Mouse (Mus musculus) small intestine, adult 2 months (tissue): ENCODE results near the gene Ntm. TPM values are rescaled to one million over a fixed set of nuclear protein-coding genes. Genes with fewer than 3 reads are reported as not detected.

Source experiments
- H3K27ac ChIP-seq: fragments of 200-500 bp; 2 replicates; pipeline ENCODE4 v1.5.1; 2012; ENCODE audit warnings: low read depth, low read length, control low read depth, inconsistent platforms; ENCODE audit not compliant: insufficient read depth
- H3K27me3 ChIP-seq: fragments of 200-500 bp; 2 replicates; pipeline ENCODE4 v1.6.1; 2012; ENCODE audit warnings: mild to moderate bottlenecking, moderate library complexity, low read length, inconsistent platforms; ENCODE audit not compliant: control insufficient read depth, insufficient read depth
- H3K36me3 ChIP-seq: fragments of 200-500 bp; 2 replicates; pipeline ENCODE4 v1.6.1; 2012; ENCODE audit warnings: mild to moderate bottlenecking, low read length, control low read depth, inconsistent platforms; ENCODE audit not compliant: control insufficient read depth, insufficient read depth
- H3K4me1 ChIP-seq: fragments of 200-500 bp; 2 replicates; pipeline ENCODE4 v1.6.1; 2012; ENCODE audit warnings: low read length, inconsistent platforms, mixed read lengths; ENCODE audit not compliant: control insufficient read depth, insufficient read depth, insufficient read length
- H3K4me3 ChIP-seq: fragments of 200-500 bp; 2 replicates; pipeline ENCODE4 v1.5.1; 2012; ENCODE audit warnings: low read depth, mild to moderate bottlenecking, control low read depth, inconsistent platforms, low read length, moderate library complexity
- CTCF ChIP-seq: fragments of 200-500 bp; IDR thresholded peaks from 2 replicates; pipeline ENCODE4 v1.5.1; 2012; ENCODE audit warnings: low read depth, mild to moderate bottlenecking, control low read depth, inconsistent platforms, low read length, moderate library complexity, mixed read lengths; ENCODE audit not compliant: insufficient replicate concordance, insufficient read length; ENCODE audit errors: extremely low read depth
- POLR2A ChIP-seq: fragments of 200-500 bp; IDR thresholded peaks from 2 replicates; pipeline ENCODE4 v1.6.1; 2012; ENCODE audit warnings: low read depth, mild to moderate bottlenecking, control low read depth, inconsistent platforms, low read length, moderate library complexity
- WGBS: fragments of 180-500 bp; shearing (Covaris S2); methylation state at CpG from one replicate; pipeline ENCODE4 v1.1.7; 2018; 5-methylcytosine and 5-hydroxymethylcytosine counted together
- polyA plus RNA-seq: library from polyadenylated mRNA; depleted of rRNA; stranded (reverse); fragments of >200 nt; gene quantifications from 2 replicates; pipeline ENCODE4 v1.2.3, GENCODE M21; 2012

Gene Ntm
- polyA plus RNA-seq, 1 experiment = 0.10 TPM

GRCm38 (mm10) chr9:29763338-29763737 lies 199.6 kb downstream of the Ntm start:
- no peak overlapping the region for H3K4me3 ChIP-seq
- WGBS = 75% methylated on average over 4 of the region's 4 CpGs
- no peak overlapping the region for H3K27ac ChIP-seq
- H3K4me1 ChIP-seq = no peaks in the 10 kb centered on the region
- TF ChIP-seq POLR2A = no peak
- TF ChIP-seq CTCF = no peak
- H3K27me3 ChIP-seq = no peaks in the 10 kb centered on the region
- no peaks in the 10 kb centered on the region for H3K36me3 ChIP-seq

GRCm38 (mm10) chr9:29761952-29762586 lies 200.9 kb downstream of the Ntm start:
- H3K4me1 ChIP-seq = no peaks in the 10 kb centered on the region
- WGBS = 65% methylated on average over 8 of the region's 8 CpGs
- H3K36me3 ChIP-seq = no peaks in the 10 kb centered on the region
- H3K27me3 ChIP-seq = no peaks in the 10 kb centered on the region
- no peak overlapping the region for H3K4me3 ChIP-seq
- TF ChIP-seq CTCF (no peak), POLR2A (no peak)
- H3K27ac ChIP-seq = no peak overlapping the region

DNA sequence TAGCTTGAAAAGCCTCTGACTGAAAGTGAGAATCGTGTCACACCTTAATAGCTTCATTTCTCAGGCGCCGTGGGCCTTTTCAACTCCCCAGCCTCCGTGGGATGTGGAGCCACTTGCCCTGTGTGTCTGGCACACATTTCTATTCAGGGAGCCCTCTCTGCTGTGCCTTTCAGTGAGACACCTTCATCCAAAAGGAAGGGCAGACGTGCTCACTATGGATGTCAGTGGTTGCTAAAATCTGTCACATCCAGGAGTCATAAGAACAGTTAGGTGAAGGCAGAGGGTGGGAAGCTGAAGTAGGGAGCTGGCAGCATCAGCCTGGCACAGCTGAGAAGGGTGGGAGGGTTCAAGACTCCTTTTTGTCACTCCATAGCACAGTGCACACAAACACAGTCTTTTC lies 201.4 kb downstream of the Ntm start:
- WGBS = 85% methylated on average over 5 of the region's 5 CpGs
- Histone ChIP-seq H3K4me3 (no peak overlapping the region), H3K36me3 (no peaks in the 10 kb centered on the region), H3K27ac (no peak overlapping the region), H3K27me3 (no peaks in the 10 kb centered on the region), H3K4me1 (no peaks in the 10 kb centered on the region)
- no peak for TF ChIP-seq CTCF
- no peak for TF ChIP-seq POLR2A

DNA sequence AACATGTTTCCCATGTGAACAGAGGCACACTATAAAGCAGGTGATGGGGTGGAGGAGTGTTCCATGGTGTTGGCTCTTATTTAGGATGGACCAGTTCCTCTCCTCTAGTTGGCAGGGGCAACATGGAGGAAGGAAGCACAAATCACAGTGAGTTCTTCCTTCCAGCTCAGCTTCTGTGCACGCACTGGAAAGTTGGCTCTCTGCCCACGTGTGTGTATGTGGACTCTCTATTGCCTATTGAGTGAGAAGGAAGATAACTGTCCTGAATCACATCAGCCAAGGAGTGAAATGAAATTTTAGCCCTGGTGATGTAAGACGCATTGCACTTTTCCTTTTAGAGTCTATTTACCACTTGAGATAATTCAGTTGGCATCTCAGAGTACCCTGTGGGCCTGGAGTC lies 203.0 kb downstream of the Ntm start:
- no peaks in the 10 kb centered on the region for H3K36me3 ChIP-seq
- H3K4me3 ChIP-seq = no peak overlapping the region
- no peak overlapping the region for H3K27ac ChIP-seq
- no peaks in the 10 kb centered on the region for H3K27me3 ChIP-seq
- 59% methylated on average over 3 of the region's 3 CpGs for WGBS
- TF ChIP-seq POLR2A = no peak
- TF ChIP-seq CTCF = no peak
- no peaks in the 10 kb centered on the region for H3K4me1 ChIP-seq

DNA sequence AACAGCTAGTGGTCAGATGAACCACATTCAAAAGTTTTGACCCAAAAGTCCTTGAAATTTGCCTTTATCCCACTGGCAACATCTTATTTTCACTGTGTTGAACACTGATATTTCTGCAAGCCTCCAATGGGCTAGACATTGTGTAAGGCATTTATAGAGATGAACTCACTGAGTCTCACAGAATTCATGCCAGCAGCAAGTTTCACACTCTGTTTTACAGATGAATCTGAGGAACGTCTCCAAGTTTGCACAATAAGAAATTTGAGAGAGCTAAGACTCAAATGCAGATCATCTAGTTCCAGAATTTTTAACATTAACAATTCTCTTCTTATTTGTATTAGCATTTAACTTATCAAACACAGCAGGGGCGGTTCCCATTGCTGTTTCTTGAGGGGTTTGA lies 203.9 kb downstream of the Ntm start:
- H3K4me1 ChIP-seq = no peaks in the 10 kb centered on the region
- WGBS = 74% methylated on average over 2 of the region's 2 CpGs
- no peak overlapping the region for H3K27ac ChIP-seq
- H3K36me3 ChIP-seq = no peaks in the 10 kb centered on the region
- TF ChIP-seq CTCF (no peak), POLR2A (no peak)
- H3K4me3 ChIP-seq = no peak overlapping the region
- H3K27me3 ChIP-seq = no peaks in the 10 kb centered on the region

- no peak for TF ChIP-seq CTCF
- TF ChIP-seq POLR2A = no peak
- H3K27me3 ChIP-seq = no peaks in the 10 kb centered on the region
- no peaks in the 10 kb centered on the region for H3K4me1 ChIP-seq
- H3K36me3 ChIP-seq = no peaks in the 10 kb centered on the region
- no peak overlapping the region for H3K27ac ChIP-seq
- no peak overlapping the region for H3K4me3 ChIP-seq
These were observed 208.6 kb downstream of the Ntm start for GRCm38 (mm10) chr9:29754374-29754773.

GRCm38 (mm10) chr9:29751396-29751795 lies 211.5 kb downstream of the Ntm start:
- H3K4me3 ChIP-seq = no peak overlapping the region
- TF ChIP-seq POLR2A (no peak), CTCF (no peak)
- H3K4me1 ChIP-seq = no peaks in the 10 kb centered on the region
- H3K27me3 ChIP-seq = no peaks in the 10 kb centered on the region
- no peaks in the 10 kb centered on the region for H3K36me3 ChIP-seq
- 49% methylated on average over 1 of the region's 1 CpGs for WGBS
- H3K27ac ChIP-seq = no peak overlapping the region

DNA sequence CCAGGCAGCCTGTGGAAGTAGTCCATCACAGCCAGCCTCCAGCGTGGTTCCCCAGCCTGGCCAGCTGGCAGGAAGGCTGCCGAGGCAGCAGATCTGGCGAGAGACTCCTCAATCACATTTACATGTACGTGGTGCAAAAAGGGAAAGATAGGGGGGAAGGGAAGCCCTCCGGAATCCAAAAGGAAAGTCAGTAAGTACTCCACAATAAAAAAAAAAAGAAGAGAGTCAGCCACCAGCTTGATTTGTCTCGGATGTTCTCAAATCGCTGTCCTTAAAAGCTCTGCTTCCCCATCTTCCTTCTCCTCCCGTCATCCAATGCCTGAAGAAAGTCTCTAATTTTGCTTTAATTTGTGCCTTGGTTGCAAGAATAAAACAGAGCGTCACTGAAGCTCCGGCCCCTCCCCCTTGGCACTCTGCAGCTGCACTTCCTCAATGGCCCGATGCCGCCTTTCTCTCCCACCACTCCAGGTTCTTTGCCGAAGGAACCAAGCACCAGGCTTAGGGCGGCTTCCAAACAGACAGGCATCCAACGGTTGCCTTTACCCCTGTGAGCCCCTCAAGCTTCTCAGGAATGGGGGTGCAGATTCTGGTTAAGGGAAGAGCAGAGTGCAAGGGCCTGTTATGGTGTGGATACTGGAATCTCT lies 212.4 kb downstream of the Ntm start:
- 33% methylated on average over 15 of the region's 15 CpGs for WGBS

More for the DNA sequence above, 212.4 kb downstream of the Ntm start:
- H3K4me1 ChIP-seq = no peaks in the 10 kb centered on the region
- peak overlapping the region; percentile 42 for H3K4me3 ChIP-seq
- no peaks in the 10 kb centered on the region for H3K27me3 ChIP-seq
- no peaks in the 10 kb centered on the region for H3K36me3 ChIP-seq
- TF ChIP-seq POLR2A (no peak), CTCF (no peak)
- 0 out of 2 replicates have a peak overlapping the region, but pooled peaks have one; percentile 30 for H3K27ac ChIP-seq
